Mouse (Mus musculus) ES-E14 (cell line): ENCODE measurements around the gene Gramd1b. TPM values are rescaled to one million over a fixed set of nuclear protein-coding genes. Genes with fewer than 3 reads are reported as not detected.

Source experiments
- DNase-seq: peaks from one replicate; pipeline ENCODE4 v3.0.0-alpha.2; 2013; ENCODE audit warnings: low read depth, low spot score
- H3K27ac ChIP-seq: 2 replicates; pipeline ENCODE4 v1.5.1; 2012; ENCODE audit warnings: low read depth, mild to moderate bottlenecking, low read length, moderate library complexity, mixed read lengths; ENCODE audit not compliant: poor library complexity, insufficient read depth, severe bottlenecking
- H3K36me3 ChIP-seq: 2 replicates; pipeline ENCODE4 v1.6.1; 2012; ENCODE audit warnings: mild to moderate bottlenecking, low read length, moderate library complexity, mixed read lengths; ENCODE audit not compliant: control insufficient read depth, poor library complexity, insufficient read depth, severe bottlenecking
- H3K4me1 ChIP-seq, 2 experiments: fragments of 150-350 bp in 1 of 2; sonication (generic) in 1 of 2; 2 replicates each; pipeline ENCODE4 v1.6.1; 2012; ENCODE audit warnings: low read length in 2 of 2, mild to moderate bottlenecking in 1 of 2, mixed read lengths in 1 of 2; ENCODE audit not compliant: control insufficient read depth in 2 of 2, insufficient read depth in 2 of 2, poor library complexity in 1 of 2
- H3K4me3 ChIP-seq, 2 experiments: fragments of 150-350 bp in 1 of 2; sonication (generic) in 1 of 2; 2 replicates each; pipeline ENCODE4 v1.5.1; 2012; ENCODE audit warnings: low read length in 2 of 2, low read depth in 1 of 2, mild to moderate bottlenecking in 1 of 2, mixed read lengths in 1 of 2; ENCODE audit not compliant: insufficient read depth in 1 of 2, poor library complexity in 1 of 2, severe bottlenecking in 1 of 2
- H3K9ac ChIP-seq: 2 replicates; pipeline ENCODE4 v1.6.1; 2012; ENCODE audit warnings: low read depth, mild to moderate bottlenecking, low read length, mixed read lengths; ENCODE audit not compliant: poor library complexity, insufficient read depth, severe bottlenecking
- H3K9me3 ChIP-seq: fragments of 150-350 bp; sonication (generic); 2 replicates; pipeline ENCODE4 v1.6.1; 2012; ENCODE audit warnings: low read depth, mild to moderate bottlenecking, low read length; ENCODE audit not compliant: control insufficient read depth, insufficient read depth
- CHD2 ChIP-seq: IDR thresholded peaks from 2 replicates; pipeline ENCODE4 v1.6.1; 2014; ENCODE audit warnings: mild to moderate bottlenecking, low read depth, low read length, inconsistent platforms
- HCFC1 ChIP-seq: IDR thresholded peaks from 2 replicates; pipeline ENCODE4 v1.6.1; 2012; ENCODE audit warnings: low read length, inconsistent platforms, borderline replicate concordance; ENCODE audit not compliant: insufficient read depth
- MAFK ChIP-seq: IDR thresholded peaks from 2 replicates; pipeline ENCODE4 v1.6.1; 2014; ENCODE audit warnings: mild to moderate bottlenecking, low read depth, low read length, inconsistent platforms; ENCODE audit not compliant: insufficient read depth
- ZC3H11A ChIP-seq: IDR thresholded peaks from 2 replicates; pipeline ENCODE4 v1.6.1; 2012; ENCODE audit warnings: low read depth, mild to moderate bottlenecking, inconsistent platforms, low read length, borderline replicate concordance
- ZNF384 ChIP-seq: IDR thresholded peaks from 2 replicates; pipeline ENCODE4 v1.6.1; 2012; ENCODE audit warnings: low read depth, low read length, inconsistent platforms
- in situ Hi-C, 2 experiments: fragments of 600-800 bp; cut with MboI; formaldehyde crosslinking; loops; one replicate each; pipeline ENCODE4 v1.15.1; 2025; ENCODE audit warnings: low sequenced_read_pairs in 2 of 2, inconsistent platforms in 1 of 2; ENCODE audit not compliant: unreplicated experiment in 2 of 2
- total RNA-seq: library from RNA; depleted of rRNA; stranded (reverse); fragments of 300-350 nt; gene quantifications from 2 replicates; pipeline ENCODE4 v1.2.3, GENCODE M21; 2012

Gene Gramd1b
- total RNA-seq, 1 experiment = 24.1 TPM

GRCm38 (mm10) chr9:40556396-40556795 is 25.2 kb upstream of the Gramd1b start:
- no peaks in the 10 kb centered on the region for H3K4me1 ChIP-seq
- no peaks in the 10 kb centered on the region for H3K36me3 ChIP-seq
- in situ Hi-C loops = no loop called here
- no peak overlapping the region for H3K27ac ChIP-seq
- TF ChIP-seq HCFC1 (no peak), MAFK (no peak), ZC3H11A (no peak), CHD2 (no peak), ZNF384 (no peak)
- no peak for DNase-seq
- H3K9ac ChIP-seq = no peak overlapping the region
- no peak overlapping the region for H3K4me3 ChIP-seq
- H3K9me3 ChIP-seq = no peaks in the 10 kb centered on the region

DNA sequence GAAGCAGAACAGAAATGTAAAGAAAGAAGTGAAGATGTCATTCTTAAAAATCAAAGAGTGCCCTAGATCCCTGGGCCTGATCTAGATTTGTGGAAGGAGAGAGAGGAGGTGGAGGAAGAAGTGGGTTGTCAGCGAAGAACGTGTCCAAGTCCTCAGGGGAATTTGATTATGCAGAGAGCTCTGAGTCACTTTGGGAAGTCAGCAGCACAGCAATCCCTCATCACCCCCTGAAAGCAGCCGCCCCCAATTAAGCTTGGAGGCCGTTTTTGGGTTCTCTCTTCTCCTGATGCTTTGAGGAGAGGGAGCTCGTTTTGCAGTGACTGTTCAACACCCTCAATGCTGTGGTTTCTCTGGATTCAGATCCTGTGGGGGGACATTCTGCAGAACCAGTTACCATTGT is 24.1 kb upstream of the Gramd1b start:
- no peak for DNase-seq
- Histone ChIP-seq H3K27ac (no peak overlapping the region), H3K4me1 (no peaks in the 10 kb centered on the region), H3K9me3 (no peaks in the 10 kb centered on the region), H3K4me3 (no peak overlapping the region), H3K9ac (no peak overlapping the region), H3K36me3 (no peaks in the 10 kb centered on the region)
- in situ Hi-C loops = no loop called here
- TF ChIP-seq ZC3H11A = no peak
- TF ChIP-seq ZNF384 = no peak
- no peak for TF ChIP-seq MAFK

GRCm38 (mm10) chr9:40547876-40548275 is 16.7 kb upstream of the Gramd1b start:
- no peak for DNase-seq
- in situ Hi-C loops = no loop called here
- TF ChIP-seq ZC3H11A (no peak), MAFK (no peak), ZNF384 (no peak), CHD2 (no peak), HCFC1 (no peak)
- Histone ChIP-seq H3K4me1 (no peaks in the 10 kb centered on the region), H3K9ac (no peak overlapping the region), H3K27ac (no peak overlapping the region), H3K4me3 (no peak overlapping the region), H3K36me3 (no peaks in the 10 kb centered on the region), H3K9me3 (no peaks in the 10 kb centered on the region)

DNA sequence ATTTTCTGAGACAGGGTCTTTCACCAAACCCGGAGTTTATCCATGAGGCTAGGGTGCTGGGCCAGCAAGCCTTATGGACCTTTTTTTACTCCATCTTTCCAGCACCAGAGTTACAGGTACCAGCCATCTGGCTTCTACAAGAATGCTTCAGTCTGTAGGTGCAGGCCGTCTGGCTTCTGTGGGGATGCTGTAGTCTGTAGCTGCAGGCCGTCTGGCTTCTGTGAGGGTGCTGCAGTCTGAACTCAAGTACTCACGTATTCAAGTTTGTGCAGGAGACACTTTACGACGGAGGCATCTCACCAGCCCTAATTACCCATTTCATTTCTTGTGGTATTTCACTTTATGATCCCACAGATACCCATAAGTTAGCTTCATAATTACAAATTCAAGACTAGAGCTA is 14.0 kb upstream of the Gramd1b start:
- TF ChIP-seq ZNF384 (no peak), ZC3H11A (no peak), MAFK (no peak), CHD2 (no peak), HCFC1 (no peak)
- DNase-seq = no peak
- in situ Hi-C loops = no loop called here

GRCm38 (mm10) chr9:40539588-40540140 is 8.5 kb upstream of the Gramd1b start:
- in situ Hi-C loops = no loop called here
- no peak overlapping the region for H3K9ac ChIP-seq
- no peak for TF ChIP-seq HCFC1
- TF ChIP-seq ZNF384 = no peak
- no peak for TF ChIP-seq MAFK
- no peak for TF ChIP-seq ZC3H11A
- no peak for TF ChIP-seq CHD2

More for the DNA sequence above, 14.0 kb upstream of the Gramd1b start:
- Histone ChIP-seq H3K36me3 (no peaks in the 10 kb centered on the region), H3K9me3 (no peaks in the 10 kb centered on the region), H3K4me1 (no peaks in the 10 kb centered on the region), H3K4me3 (no peak overlapping the region), H3K9ac (no peak overlapping the region), H3K27ac (no peak overlapping the region)

More at GRCm38 (mm10) chr9:40539588-40540140, 8.5 kb upstream of the Gramd1b start:
- H3K4me1 ChIP-seq = no peaks in the 10 kb centered on the region
- H3K36me3 ChIP-seq = no peaks in the 10 kb centered on the region
- no peak overlapping the region for H3K27ac ChIP-seq
- H3K9me3 ChIP-seq = no peaks in the 10 kb centered on the region
- DNase-seq = no peak
- no peak overlapping the region for H3K4me3 ChIP-seq
